ENCODE assay signal across 32 mouse cellular contexts in the genomic region with DNA sequence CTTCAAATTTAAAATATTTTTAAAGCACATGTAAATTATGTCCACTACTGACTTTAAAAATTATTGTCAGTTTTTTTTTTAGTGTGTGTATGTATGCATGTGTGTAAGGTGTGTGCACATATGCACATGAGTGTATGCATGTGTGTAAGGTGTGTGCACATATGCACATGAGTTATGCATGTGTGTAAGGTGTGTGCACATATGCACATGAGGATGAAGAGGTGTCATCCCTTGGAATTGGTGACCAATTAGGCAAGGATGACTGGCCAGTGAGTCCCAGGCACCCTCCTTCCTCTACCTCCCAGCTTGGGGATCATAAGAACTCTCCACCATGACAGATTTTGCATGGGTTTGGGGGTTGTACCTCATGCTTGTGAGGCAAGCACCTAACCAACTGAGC. TPM values are rescaled to one million over a fixed set of nuclear protein-coding genes. Genes with fewer than 3 reads are reported as not detected.
DNase-seq lines count a peak whose midpoint lies in the region; ATAC-seq and TF ChIP-seq lines count a peak whose summit lies in the region.
"Had no signal": no experiment of that assay in that cellular context is flagged by ENCODE, and none has a peak within 500 bp of the region (broad histone marks: within the 10 kb centered on the region; RNA-seq: fewer than 3 reads in every experiment).

No protein-coding gene starts in this region.

- no peaks in the 10 kb centered on the region for H3K9me3 ChIP-seq in megakaryocyte, embryonic 14.5 days
- H3K9me3 ChIP-seq in hindbrain, embryonic 16.5 days (ENCODE audit: control insufficient read depth, low read length), result no peaks in the 10 kb centered on the region
- H3K9me3 ChIP-seq in midbrain, postnatal 0 days (ENCODE audit: low read length), result no peaks in the 10 kb centered on the region
- H3K9me3 ChIP-seq in intestine, postnatal 0 days (ENCODE audit: control insufficient read depth), result no peaks in the 10 kb centered on the region
- H3K9me3 ChIP-seq: G1E; heart, embryonic 12.5 days; kidney, embryonic 15.5 days; liver, embryonic 13.5 days had no signal

- peak overlapping the region; percentile 27 for H3K4me2 ChIP-seq in hindbrain, embryonic 16.5 days (ENCODE audit: low read length)
- H3K4me2 ChIP-seq in midbrain, postnatal 0 days (ENCODE audit: low read depth, low read length, poor library complexity, severe bottlenecking), result peak overlapping the region; percentile 20; the same call in 1 of the 2 replicates
- H3K4me2 ChIP-seq in intestine, postnatal 0 days (replicated peaks; ENCODE audit: low read depth), result no peak overlapping the region
- H3K4me2 ChIP-seq: heart, embryonic 12.5 days; kidney, embryonic 15.5 days; liver, embryonic 13.5 days had no signal

- no peak for TF ChIP-seq CTCF in midbrain, postnatal 0 days (IDR thresholded peaks at IDR 0.05)
- TF ChIP-seq CTCF in intestine, postnatal 0 days (IDR thresholded peaks at IDR 0.05; ENCODE audit: low read depth), result no peak
- no peak for TF ChIP-seq CTCF in kidney, adult 2 months (conservative IDR thresholded peaks at IDR 0.05; ENCODE audit: insufficient read depth, insufficient read length, low read depth, low read length)

- no peak for ATAC-seq in megakaryocyte, adult 5-6 weeks (ENCODE audit: poor library complexity, severe bottlenecking)
- ATAC-seq in hindbrain, embryonic 16.5 days, result peak; percentile 56; the same call in 1 of the 2 replicates
- no peak for ATAC-seq in midbrain, postnatal 0 days (ENCODE audit: low FRiP score)
- no peak for ATAC-seq in intestine, postnatal 0 days
- ATAC-seq: forebrain, embryonic 16.5 days; intestine, embryonic 16.5 days; lung, postnatal 0 days had no signal

- H3K27me3 ChIP-seq in megakaryocyte, embryonic 14.5 days (replicated peaks), result no peaks in the 10 kb centered on the region
- no peaks in the 10 kb centered on the region for H3K27me3 ChIP-seq in hindbrain, embryonic 16.5 days (replicated peaks; ENCODE audit: control insufficient read depth, insufficient read depth, low read length)
- no peaks in the 10 kb centered on the region for H3K27me3 ChIP-seq in midbrain, postnatal 0 days (ENCODE audit: insufficient read depth, low read length)
- no peaks in the 10 kb centered on the region for H3K27me3 ChIP-seq in intestine, postnatal 0 days (replicated peaks; ENCODE audit: control insufficient read depth, insufficient read depth, low read length)
- no peaks in the 10 kb centered on the region for H3K27me3 ChIP-seq in kidney, adult 2 months (replicated peaks; ENCODE audit: control insufficient read depth, insufficient read depth, low read length)
- H3K27me3 ChIP-seq: heart, embryonic 12.5 days had no signal

- peaks cover 89% of the 10 kb centered on the region for H3K36me3 ChIP-seq in megakaryocyte, embryonic 14.5 days (replicated peaks; ENCODE audit: low read length)
- peaks cover 6% of the 10 kb centered on the region; the same call in 1 of the 2 replicates for H3K36me3 ChIP-seq in hindbrain, embryonic 16.5 days (ENCODE audit: control insufficient read depth, insufficient read depth, low read length)
- H3K36me3 ChIP-seq in midbrain, postnatal 0 days (ENCODE audit: insufficient read depth, low read length), result peaks cover 6% of the 10 kb centered on the region
- peaks cover 4% of the 10 kb centered on the region; the same call in 1 of the 2 replicates for H3K36me3 ChIP-seq in intestine, postnatal 0 days (ENCODE audit: control insufficient read depth, insufficient read depth)
- peaks cover 5% of the 10 kb centered on the region for H3K36me3 ChIP-seq in kidney, adult 2 months (ENCODE audit: control insufficient read depth, insufficient read depth, low read length)
- H3K36me3 ChIP-seq: kidney, embryonic 15.5 days; liver, embryonic 13.5 days had no signal

- peak overlapping the region; percentile 83 for H3K4me3 ChIP-seq in megakaryocyte, embryonic 14.5 days (replicated peaks)
- no peak overlapping the region for H3K4me3 ChIP-seq in hindbrain, embryonic 16.5 days (ENCODE audit: low read length)
- no peak overlapping the region for H3K4me3 ChIP-seq in midbrain, postnatal 0 days (ENCODE audit: low read depth, low read length)
- no peak overlapping the region for H3K4me3 ChIP-seq in intestine, postnatal 0 days (ENCODE audit: low read depth, low read length)
- no peak overlapping the region for H3K4me3 ChIP-seq in kidney, adult 2 months (ENCODE audit: insufficient read depth, low read depth, low read length)
- H3K4me3 ChIP-seq: erythroblast, embryonic 14.5 days; gastrocnemius, adult 2 months; heart, adult 2 months; heart, embryonic 12.5 days; kidney, embryonic 15.5 days; layer of hippocampus, adult 2 months; liver, embryonic 13.5 days had no signal

- peaks cover 48% of the 10 kb centered on the region for H3K4me1 ChIP-seq in megakaryocyte, embryonic 14.5 days
- H3K4me1 ChIP-seq in hindbrain, embryonic 16.5 days (ENCODE audit: control insufficient read depth, insufficient read depth, low read depth, low read length), result peaks cover 17% of the 10 kb centered on the region
- no peaks in the 10 kb centered on the region for H3K4me1 ChIP-seq in midbrain, postnatal 0 days (ENCODE audit: insufficient read depth, low read length)
- H3K4me1 ChIP-seq in intestine, postnatal 0 days (replicated peaks; ENCODE audit: control insufficient read depth, insufficient read depth, low read length), result no peaks in the 10 kb centered on the region
- H3K4me1 ChIP-seq in kidney, adult 2 months (ENCODE audit: control insufficient read depth, insufficient read depth, low read length), result peaks cover 2% of the 10 kb centered on the region; the same call in 1 of the 2 replicates
- H3K4me1 ChIP-seq: kidney, embryonic 15.5 days had no signal

- TF ChIP-seq POLR2A in kidney, adult 2 months (IDR thresholded peaks at IDR 0.05; ENCODE audit: low read depth, low read length), result no peak

- peak; percentile 21 for DNase-seq in cerebellum, adult 9-10 months
- no peak for DNase-seq in cerebellum, postnatal 14 days
- DNase-seq in midbrain, postnatal 0 days (ENCODE audit: low spot score), result no peak
- no peak for DNase-seq in kidney, adult 2 months
- DNase-seq: adrenal gland, postnatal 10 days; cerebellum, adult 9-11 months; gastrocnemius, adult 2 months; gastrocnemius, postnatal 36 days; heart, adult 2 months; heart, postnatal 14 days; kidney, postnatal 36 days; left cerebral cortex, postnatal 4 days; liver, embryonic 13.5 days; lung, adult 18-20 months; lung, postnatal 4 days; right cerebral cortex, adult 18-20 months; spleen, adult 18-20 months; thymus, adult 18-20 months; thymus, postnatal 25 days had no signal

- H3K27ac ChIP-seq in hindbrain, embryonic 16.5 days (ENCODE audit: low read depth, low read length), result no peak overlapping the region
- H3K27ac ChIP-seq in midbrain, postnatal 0 days (ENCODE audit: low read depth, low read length), result no peak overlapping the region
- no peak overlapping the region for H3K27ac ChIP-seq in intestine, postnatal 0 days (ENCODE audit: low read depth, low read length)
- no peak overlapping the region for H3K27ac ChIP-seq in kidney, adult 2 months (ENCODE audit: insufficient read depth, low read depth, low read length)
- H3K27ac ChIP-seq: gastrocnemius, adult 2 months; heart, adult 2 months; kidney, embryonic 15.5 days; layer of hippocampus, adult 2 months; liver, embryonic 13.5 days; stomach, postnatal 0 days had no signal

- H3K9ac ChIP-seq in hindbrain, embryonic 16.5 days (ENCODE audit: low read depth, low read length), result no peak overlapping the region
- no peak overlapping the region for H3K9ac ChIP-seq in midbrain, postnatal 0 days (replicated peaks; ENCODE audit: low read length, poor library complexity, severe bottlenecking)
- H3K9ac ChIP-seq in intestine, postnatal 0 days (ENCODE audit: low read depth, low read length), result no peak overlapping the region
- H3K9ac ChIP-seq: heart, embryonic 12.5 days; kidney, embryonic 15.5 days; liver, embryonic 13.5 days had no signal

RNA-seq across cellular contexts. Expression of a gene that starts 7.8 kb away (rescaled TPM):
- polyA plus RNA-seq in megakaryocyte, embryonic 14.5 days (2012; ENCODE audit: insufficient read depth, low replicate concordance), result 19.3 and 101 TPM in 2 replicates
- total RNA-seq in megakaryocyte, adult 5-6 weeks (2015), result 18.0 and 20.5 TPM in 2 replicates
- 6.4 and 9.6 TPM in 2 replicates for total RNA-seq in megakaryocyte, adult 5-6 weeks (2017)
- 13.2 and 14.6 TPM in 2 replicates for polyA plus RNA-seq in hindbrain, embryonic 16.5 days (2015; fragmentation: Nextera tagmentation; extraction: Ambion mirVana)
- 29.5 and 42.2 TPM in 2 replicates for total RNA-seq in midbrain, postnatal 0 days (2014; rRNA removed)
- polyA plus RNA-seq in midbrain, postnatal 0 days (2015; fragmentation: Nextera tagmentation; extraction: Ambion mirVana), result 12.9 and 15.3 TPM in 2 replicates
- 3.1 and 3.6 TPM in 2 replicates for polyA plus RNA-seq in intestine, postnatal 0 days (2015; fragmentation: Nextera tagmentation; extraction: Ambion mirVana)
- polyA plus RNA-seq in kidney, adult 2 months (2012; rRNA removed), result 5.8 and 5.9 TPM in 2 replicates
